Mouse (Mus musculus) small intestine, adult 2 months (tissue): Measurements from ENCODE around the gene Nfia.

Source experiments
- CTCF ChIP-seq: fragments of 200-500 bp; IDR thresholded peaks from 2 replicates; pipeline ENCODE4 v1.5.1; 2012; ENCODE audit warnings: low read depth, mild to moderate bottlenecking, control low read depth, inconsistent platforms, low read length, moderate library complexity, mixed read lengths; ENCODE audit not compliant: insufficient replicate concordance, insufficient read length; ENCODE audit errors: extremely low read depth
- POLR2A ChIP-seq: fragments of 200-500 bp; IDR thresholded peaks from 2 replicates; pipeline ENCODE4 v1.6.1; 2012; ENCODE audit warnings: low read depth, mild to moderate bottlenecking, control low read depth, inconsistent platforms, low read length, moderate library complexity

DNA sequence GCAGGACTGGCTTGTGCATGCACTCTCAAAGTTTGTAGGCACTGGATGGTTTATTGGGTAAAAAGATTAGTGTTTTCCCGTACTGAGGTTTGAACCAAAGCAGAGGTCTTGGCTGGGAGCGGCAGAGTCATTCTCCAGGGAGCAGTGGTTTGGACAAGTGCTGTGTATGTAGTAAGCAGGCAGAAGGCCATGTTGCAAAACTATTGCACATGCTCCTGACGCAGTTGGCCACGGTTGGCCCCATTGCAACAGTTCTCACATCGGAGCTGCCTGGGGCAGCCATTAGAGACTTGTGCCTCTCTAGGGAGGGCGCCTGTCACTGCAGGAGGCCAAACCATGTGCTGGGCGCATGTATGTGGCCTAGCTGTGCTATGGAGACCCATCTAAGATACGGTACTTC is 331.6 kb downstream of the Nfia start:
- TF ChIP-seq POLR2A (no peak), CTCF (no peak)
